Mouse (Mus musculus) spleen, postnatal 4 days (tissue): ENCODE measurements around the gene Mpc2.

ENCODE experiments used
- DNase-seq, 2 experiments: peaks; one replicate each; pipeline ENCODE4 v3.0.0; 2022; ENCODE audit warnings: low spot score in 2 of 2

The Mpc2 gene

DNA sequence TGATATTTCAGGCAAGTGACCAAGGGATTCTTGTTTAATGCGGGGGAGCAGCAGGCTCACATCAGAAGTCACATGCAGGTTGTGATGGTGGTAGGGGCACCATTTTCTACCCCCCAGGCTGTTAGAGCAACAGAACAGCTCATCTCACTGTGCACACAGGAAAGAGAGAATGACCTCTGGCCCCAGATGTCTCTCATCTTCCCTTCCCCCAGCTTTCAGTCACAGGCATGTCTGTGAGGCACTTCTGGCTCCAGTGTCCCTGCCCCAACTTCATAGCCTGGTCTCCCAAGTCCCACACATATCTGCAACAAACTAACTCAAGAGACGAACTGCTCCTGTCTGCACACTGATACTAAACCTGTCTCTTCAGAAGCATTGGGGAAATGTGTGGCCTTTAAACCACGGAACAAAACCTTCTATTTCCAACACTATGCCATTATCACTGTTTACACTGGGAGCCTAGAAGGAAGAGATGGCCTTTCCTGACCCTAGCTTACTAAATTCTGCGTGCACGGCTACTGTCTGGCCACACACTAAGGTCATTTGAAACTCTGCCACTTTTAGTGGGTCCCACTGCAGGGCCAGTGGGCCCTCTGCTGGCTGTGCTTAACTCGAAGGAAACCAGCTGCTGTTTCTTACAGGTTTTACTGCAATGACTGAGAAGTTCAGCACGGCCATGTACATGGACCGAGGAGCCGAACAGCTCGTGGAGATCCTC lies 43.0 kb downstream of the Mpc2 start:
- peak in 1 of 2 experiments; percentile 20 for DNase-seq

DNA sequence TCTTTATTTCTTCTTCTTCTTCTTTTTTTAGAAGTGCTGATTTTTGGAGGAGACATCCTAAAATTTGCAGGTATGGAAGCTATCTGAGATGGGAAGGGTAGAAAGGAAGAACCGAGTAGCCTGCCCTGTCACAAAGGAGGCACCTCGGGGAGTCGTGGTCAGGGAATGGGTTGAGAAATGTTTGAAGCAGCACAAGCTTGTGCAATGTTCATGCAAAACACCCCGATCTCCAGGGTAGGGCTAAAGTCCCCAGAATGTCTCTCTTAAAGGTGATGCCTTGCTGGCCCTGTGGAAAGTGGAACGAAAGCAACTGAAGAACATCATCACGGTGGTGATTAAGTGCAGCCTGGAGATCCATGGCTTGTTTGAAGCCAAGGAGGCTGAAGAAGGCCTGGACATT lies 45.9 kb downstream of the Mpc2 start:
- DNase-seq: no peak

DNA sequence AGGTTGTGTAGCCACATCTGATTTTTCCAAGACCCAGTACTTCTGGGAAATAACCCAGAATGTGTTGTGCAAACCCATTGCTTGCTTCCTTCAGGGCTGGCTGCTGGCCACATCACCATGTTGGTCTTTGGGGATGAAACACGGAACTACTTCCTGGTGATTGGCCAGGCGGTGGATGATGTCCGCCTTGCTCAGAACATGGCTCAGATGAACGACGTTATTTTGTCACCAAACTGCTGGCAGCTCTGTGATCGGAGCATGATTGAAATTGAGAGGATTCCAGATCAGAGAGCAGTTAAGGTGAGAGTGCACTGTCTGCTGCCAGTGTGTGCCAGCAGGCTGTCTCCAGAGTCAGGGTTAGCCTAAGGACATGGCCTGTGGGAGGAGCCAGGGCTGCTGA lies 49.7 kb downstream of the Mpc2 start:
- DNase-seq: no peak

DNA sequence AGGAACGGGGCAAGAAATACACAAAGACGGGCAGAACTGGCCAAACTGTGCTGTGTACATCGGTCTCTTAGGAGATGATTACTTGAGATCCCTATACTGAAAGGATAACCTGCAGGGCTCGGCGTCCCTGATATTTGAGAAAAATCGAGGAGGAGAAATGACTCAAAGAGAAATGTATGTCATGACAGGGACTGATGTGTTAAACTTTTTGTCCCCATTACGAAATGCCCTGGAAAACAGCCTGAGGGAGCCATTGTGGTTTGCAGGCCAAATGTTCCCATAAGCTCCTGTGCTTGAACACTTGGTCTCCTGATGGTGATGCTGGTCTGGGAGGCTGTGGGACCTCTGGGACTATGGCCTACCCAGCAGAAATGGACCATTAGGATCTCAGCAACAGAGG lies 60.3 kb downstream of the Mpc2 start:
- DNase-seq: no peak
